Mouse (Mus musculus) heart, postnatal 14 days (tissue): Measurements from ENCODE around the gene Ywhae. TPM values are rescaled to one million over a fixed set of nuclear protein-coding genes. Genes with fewer than 3 reads are reported as not detected.
"Not testable (repeated sequence)": the region's sequence is repeated elsewhere in the genome, so short reads cannot be mapped to it uniquely, and the experiment has no call there.

Experiments used
- DNase-seq, 2 experiments: peaks; one replicate each; pipeline ENCODE4 v3.0.0; 2021 to 2022
- intact Hi-C: fragments of 180-260 bp; cut with DNase I; formaldehyde crosslinking; loops from one replicate; pipeline ENCODE4 v1.15.1; 2025
- long read RNA-seq, 2 experiments: library from polyadenylated mRNA; stranded (forward); transcript quantifications; one replicate each; pipeline ENCODE4 v2.0.0; 2021
- total RNA-seq, 2 experiments: library from RNA; stranded (reverse); gene quantifications; 2 replicates each; pipeline ENCODE4 v1.2.3; 2021

The Ywhae gene
- 100 to 1,000 TPM; 534 to 594 TPM for total RNA-seq
- long read RNA-seq, experiment 1, transcript Ywhae-201 (6 exons, 2,100 nt), result major isoform, 627 of 671 reads
- long read RNA-seq, experiment 1, partial matches to known transcripts, result 17 of 671 reads
- long read RNA-seq, experiment 1, other reads (novel, unspliced or antisense), result 27 of 671 reads
- long read RNA-seq, experiment 2, transcript Ywhae-201 (6 exons, 2,100 nt), result major isoform, 475 of 523 reads
- long read RNA-seq, experiment 2, partial matches to known transcripts, result 16 of 523 reads
- long read RNA-seq, experiment 2, other reads (novel, unspliced or antisense), result 32 of 523 reads

- DNase-seq, result peak; percentile 90 to 91
- intact Hi-C loops, result loop anchor here (5.0 kb wide), 1 partner anchor 50 kb away; no protein-coding TSS in a partner anchor
Observed at GRCm38 (mm10) chr11:75732434-75733226, at the start of gene Ywhae. TSS of gene Ywhae (plus strand) at chr11:75732869.

GRCm38 (mm10) chr11:75684462-75684861 is 48.2 kb upstream of the Ywhae start:
- intact Hi-C loops, result loop anchor here (5.0 kb wide), 1 partner anchor 48 kb away; the partner anchor contains the start of gene Ywhae

GRCm38 (mm10) chr11:75684956-75685355 is 47.7 kb upstream of the Ywhae start:
- intact Hi-C loops, result loop anchor here (5.0 kb wide), 1 partner anchor 47 kb away; the partner anchor contains the start of gene Ywhae
- DNase-seq, result no peak

More at GRCm38 (mm10) chr11:75684462-75684861, 48.2 kb upstream of the Ywhae start:
- no peak for DNase-seq

GRCm38 (mm10) chr11:75687343-75687993 is 45.2 kb upstream of the Ywhae start:
- DNase-seq, result no peak

GRCm38 (mm10) chr11:75688132-75688531 is 44.5 kb upstream of the Ywhae start:
- intact Hi-C loops, result no loop called here
- DNase-seq, result no peak

More at GRCm38 (mm10) chr11:75687343-75687993, 45.2 kb upstream of the Ywhae start:
- intact Hi-C loops, result no loop called here

GRCm38 (mm10) chr11:75689977-75690376 is 42.7 kb upstream of the Ywhae start:
- intact Hi-C loops, result no loop called here
- no peak for DNase-seq

GRCm38 (mm10) chr11:75691047-75691446 is 41.6 kb upstream of the Ywhae start:
- intact Hi-C loops, result no loop called here
- DNase-seq, result no peak

- intact Hi-C loops, result no loop called here
- DNase-seq, result no peak
Observed at GRCm38 (mm10) chr11:75693570-75693969, 39.1 kb upstream of the Ywhae start.

- intact Hi-C loops, DNase-seq: not testable (repeated sequence)
Observed at GRCm38 (mm10) chr11:75697464-75697863, 35.2 kb upstream of the Ywhae start.

- intact Hi-C loops, result no loop called here
- DNase-seq, result no peak
Observed at GRCm38 (mm10) chr11:75700557-75700956, 32.1 kb upstream of the Ywhae start.

GRCm38 (mm10) chr11:75702761-75703160 is 29.9 kb upstream of the Ywhae start:
- intact Hi-C loops, result no loop called here
- DNase-seq, result no peak

GRCm38 (mm10) chr11:75703748-75704147 is 28.9 kb upstream of the Ywhae start:
- DNase-seq, result no peak
- intact Hi-C loops, result no loop called here

- intact Hi-C loops, result loop anchor here (2.0 to 5.0 kb wide), 2 partner anchors 53 to 253 kb away; no protein-coding TSS in a partner anchor
- no peak for DNase-seq
Observed at GRCm38 (mm10) chr11:75713949-75714348, 18.7 kb upstream of the Ywhae start.

GRCm38 (mm10) chr11:75715556-75715955 is 17.1 kb upstream of the Ywhae start:
- no peak for DNase-seq
- intact Hi-C loops, result loop anchor here (2.0 to 5.0 kb wide), 2 partner anchors 187 to 251 kb away; no protein-coding TSS in a partner anchor

GRCm38 (mm10) chr11:75716661-75717325 is 15.9 kb upstream of the Ywhae start:
- intact Hi-C loops, result loop anchor here (5.0 kb wide), 1 partner anchor 186 kb away; no protein-coding TSS in a partner anchor
- no peak for DNase-seq

- DNase-seq, result no peak
- intact Hi-C loops, result no loop called here
Observed at GRCm38 (mm10) chr11:75722339-75722738, 10.3 kb upstream of the Ywhae start.

- intact Hi-C loops, result no loop called here
- no peak for DNase-seq
Observed at GRCm38 (mm10) chr11:75727168-75727567, 5.5 kb upstream of the Ywhae start.

- intact Hi-C loops, DNase-seq: not testable (repeated sequence)
Observed at GRCm38 (mm10) chr11:75727659-75728058, 5.0 kb upstream of the Ywhae start.

- intact Hi-C loops, result loop anchor here (5.0 kb wide), 1 partner anchor 51 kb away; no protein-coding TSS in a partner anchor
- peak; percentile 78 to 83 for DNase-seq
Observed at GRCm38 (mm10) chr11:75733227-75733940, 715 bp downstream of the Ywhae start.
